Mouse (Mus musculus) right cerebral cortex, postnatal 4 days (tissue): Measurements from ENCODE around the gene Gabra5.

Experiments
- DNase-seq: peaks from one replicate; pipeline ENCODE4 v3.0.0-alpha.2; 2022

Gabra5 gene

DNA sequence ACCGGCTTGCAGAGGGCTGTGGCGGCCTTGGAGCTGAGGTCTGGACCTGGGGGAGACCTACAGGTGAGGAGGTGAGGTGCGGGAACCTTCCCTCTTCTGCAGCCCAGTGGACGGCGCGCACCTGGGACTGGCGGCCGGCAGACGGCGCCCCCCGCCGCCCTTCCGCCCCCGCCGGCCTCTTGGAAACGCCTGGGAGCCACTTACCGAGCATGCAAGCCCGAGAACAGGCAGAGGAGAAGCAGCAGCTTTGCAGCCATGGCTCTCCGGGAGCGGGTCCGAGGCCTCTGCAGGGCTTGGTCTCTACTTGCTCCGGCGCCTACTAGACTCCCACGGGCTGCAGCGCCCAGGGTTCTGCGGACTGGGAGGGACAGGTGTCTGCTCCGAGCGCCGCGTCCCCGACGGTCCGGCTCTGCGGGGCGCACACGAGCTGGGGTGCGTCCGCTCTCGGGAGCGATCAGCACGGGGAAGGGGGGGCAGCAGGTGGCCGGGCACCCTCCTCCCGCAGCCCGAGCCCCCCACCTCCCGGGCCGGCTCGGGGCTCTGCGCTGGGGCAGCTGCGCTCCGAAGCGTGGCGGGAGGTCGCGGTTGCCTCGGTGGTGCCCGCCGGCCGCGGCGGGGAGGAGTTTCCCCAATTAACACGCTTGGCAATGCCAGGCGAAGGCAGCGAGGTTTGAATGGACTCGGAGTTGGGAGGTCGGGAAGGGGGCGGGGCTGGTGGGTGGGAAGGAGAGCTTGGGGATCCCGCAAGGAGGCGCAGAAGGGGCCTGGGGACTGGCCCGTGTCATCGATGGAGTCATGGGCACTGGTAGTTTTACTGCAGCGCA lies 123.1 kb downstream of the Gabra5 start, which contains the start of gene Gabrg3:
Gene Gabrg3, minus strand, starts transcription at position 672 of the 824 bp plus-strand sequence.
- peak; percentile 65 for DNase-seq

DNA sequence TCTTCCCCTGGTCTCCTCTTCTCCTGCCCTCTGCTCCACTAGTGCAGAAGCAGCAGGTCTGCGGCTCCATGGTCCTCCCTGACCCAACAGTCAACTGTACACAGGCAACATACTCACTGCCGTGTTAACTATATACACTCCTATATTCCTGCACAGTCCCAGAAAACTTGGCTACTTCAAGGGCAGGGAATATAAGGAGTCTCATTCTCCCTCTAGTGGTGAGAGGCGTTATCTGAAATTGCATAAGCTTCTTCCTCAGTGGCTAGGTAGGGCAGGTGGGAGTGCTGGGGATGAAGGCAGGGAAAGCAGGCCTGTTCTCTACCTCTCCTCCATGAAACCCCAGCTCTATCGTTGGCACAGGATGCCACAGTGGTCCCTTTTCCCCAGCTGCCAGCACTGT lies 125.7 kb downstream of the Gabra5 start:
- peak; percentile 13 for DNase-seq

DNA sequence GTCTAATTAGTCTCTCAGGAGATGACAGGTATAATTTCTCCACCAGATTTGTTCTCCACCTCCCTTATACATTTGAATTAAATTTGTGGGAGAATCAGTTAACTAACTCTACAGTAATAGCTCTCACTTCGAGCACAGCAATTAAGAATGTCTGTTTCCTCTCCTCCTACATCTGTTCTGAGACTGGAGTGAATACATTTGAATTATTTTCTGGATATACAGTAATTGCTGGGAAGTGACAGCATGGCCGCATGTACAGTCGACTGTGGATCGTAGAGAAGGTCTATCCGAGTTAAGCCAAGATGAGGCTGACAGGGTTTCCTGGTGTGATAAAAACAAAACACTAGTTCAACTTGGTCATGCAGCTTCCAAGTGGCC lies 143.9 kb downstream of the Gabra5 start:
- DNase-seq = no peak

DNA sequence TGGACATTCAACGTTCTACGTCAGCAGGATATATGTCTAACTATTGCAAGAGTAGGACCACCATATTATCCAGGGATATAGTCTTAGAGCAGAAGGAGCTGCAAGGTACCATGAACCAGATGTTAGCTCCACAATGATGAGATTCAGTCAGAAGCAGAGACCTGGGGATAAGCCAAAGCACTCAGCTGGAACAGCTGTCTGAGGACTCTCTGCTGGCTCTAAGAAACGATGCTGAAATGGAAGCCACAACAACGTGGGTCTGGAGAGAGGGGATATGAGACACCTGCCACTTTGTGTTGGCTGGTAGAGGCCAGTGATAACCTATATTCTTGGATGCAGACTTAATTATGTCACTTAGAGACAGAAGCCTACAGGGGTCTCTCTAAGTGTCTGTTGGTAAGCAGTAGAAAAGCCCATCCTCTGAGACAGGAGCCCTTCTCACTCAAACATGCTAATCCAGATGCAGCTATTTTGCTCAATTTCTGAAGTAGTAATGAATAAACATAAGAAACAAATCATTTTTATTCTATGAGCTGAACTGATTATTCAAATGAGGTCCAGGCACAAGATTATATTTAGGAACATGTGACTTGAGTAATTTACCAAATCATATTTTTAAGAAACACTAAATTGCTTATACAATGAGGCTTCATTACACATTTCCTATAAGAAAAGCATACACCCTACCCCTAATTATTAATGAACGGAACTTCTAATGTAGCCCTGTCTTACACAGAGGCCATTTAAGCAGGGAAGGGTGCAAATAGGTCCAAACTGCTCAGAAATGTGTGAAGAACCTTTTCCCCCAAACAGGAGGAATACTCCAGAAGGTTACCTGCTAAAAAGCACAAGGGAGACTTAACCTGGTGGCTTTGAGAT lies 144.5 kb downstream of the Gabra5 start:
- DNase-seq = no peak

DNA sequence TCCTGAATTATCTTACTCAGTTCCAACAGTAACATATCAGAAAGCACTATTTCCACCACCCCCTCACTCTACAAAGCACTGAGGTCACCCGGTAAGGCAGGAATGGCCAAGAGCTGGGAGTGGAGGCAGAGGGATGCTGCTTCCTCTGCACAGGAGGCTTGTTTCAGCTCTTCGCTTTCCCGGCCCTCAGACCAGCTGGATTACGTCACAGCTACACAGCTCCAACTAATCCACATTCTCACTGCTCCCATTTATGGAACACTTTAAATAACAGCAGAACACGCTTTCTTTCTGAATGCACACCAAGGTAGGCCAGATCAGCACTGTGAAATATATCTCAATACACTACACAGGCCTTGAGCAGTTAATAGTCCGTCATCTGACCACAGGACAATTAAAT lies 146.0 kb downstream of the Gabra5 start:
- no peak for DNase-seq

DNA sequence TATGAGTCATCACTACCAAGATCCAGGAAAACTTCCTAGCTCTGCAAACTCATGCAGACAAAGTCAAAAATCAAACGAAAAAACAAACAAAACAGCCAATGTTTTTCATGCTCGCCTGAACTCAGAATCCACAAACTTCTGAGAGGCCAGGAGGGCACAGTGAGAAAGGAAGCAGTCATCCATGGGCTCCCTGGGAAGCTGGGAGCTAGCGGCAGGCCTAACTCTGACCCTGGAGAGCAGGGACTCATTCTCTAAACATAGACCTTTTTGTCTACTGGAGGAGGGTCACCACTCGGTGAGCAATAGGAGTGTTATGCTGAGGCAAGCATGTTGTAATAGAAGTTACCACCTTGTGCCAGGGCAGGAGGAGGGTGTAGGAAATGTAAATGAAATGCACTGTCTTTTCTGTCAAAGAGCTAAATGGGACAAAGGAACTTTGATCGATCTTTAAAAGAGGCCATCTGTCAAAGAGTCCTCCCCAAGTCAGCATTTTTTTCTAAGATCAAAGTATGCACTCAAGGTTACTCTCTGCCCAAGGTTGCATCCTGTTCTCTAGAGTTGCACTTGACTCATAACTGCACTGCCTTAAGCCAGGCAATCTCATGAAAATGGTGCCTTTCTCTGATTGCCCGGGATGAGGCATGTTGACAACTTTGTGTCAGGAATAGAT lies 151.9 kb downstream of the Gabra5 start:
- DNase-seq = no peak
